Mouse (Mus musculus) cortical plate, adult 2 months (tissue): Measurements from ENCODE around the gene 1600012H06Rik.

Source experiments
- CTCF ChIP-seq: fragments of 200-500 bp; IDR thresholded peaks from 2 replicates; pipeline ENCODE4 v1.5.1; 2011; ENCODE audit warnings: mild to moderate bottlenecking, control low read depth, low read length; ENCODE audit not compliant: insufficient read depth; ENCODE audit errors: extremely low read depth
- POLR2A ChIP-seq: fragments of 200-500 bp; IDR thresholded peaks from 2 replicates; pipeline ENCODE4 v1.6.1; 2011; ENCODE audit warnings: mild to moderate bottlenecking, low read length, control low read depth; ENCODE audit not compliant: insufficient read depth; ENCODE audit errors: extremely low read depth

- no peak for TF ChIP-seq CTCF
- no peak for TF ChIP-seq POLR2A
Measured at GRCm38 (mm10) chr17:14930697-14931096, 12.3 kb upstream of the 1600012H06Rik start.
